ENCODE assay signal across 22 mouse cellular contexts in the genomic region with DNA sequence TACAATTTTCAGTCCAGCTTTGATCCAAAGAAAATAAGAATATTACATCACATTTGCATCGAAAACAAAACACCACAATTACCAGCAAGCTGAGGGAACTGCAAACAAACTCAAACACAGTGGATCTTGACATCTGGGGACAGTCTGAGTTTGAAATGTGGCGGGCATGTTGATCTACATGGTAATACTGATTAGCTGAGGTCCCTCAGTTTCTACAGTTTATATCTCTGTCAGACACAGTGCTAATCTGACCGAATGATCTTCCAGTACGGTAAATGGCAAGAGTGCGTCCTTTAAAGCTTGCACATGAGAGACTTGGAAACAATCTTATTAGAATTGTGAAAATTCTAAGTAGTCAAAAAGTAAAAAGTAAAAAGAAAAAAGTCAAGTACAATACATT.
DNase-seq lines count a peak whose midpoint lies in the region; ATAC-seq and TF ChIP-seq lines count a peak whose summit lies in the region.
"Had no signal": no experiment of that assay in that cellular context is flagged by ENCODE, and none has a peak within 500 bp of the region (broad histone marks: within the 10 kb centered on the region; RNA-seq: fewer than 3 reads in every experiment).

No protein-coding gene starts in this region.

- ATAC-seq in G1E (ENCODE audit: extremely low read depth, insufficient number of reproducible peaks, low FRiP score, poor library complexity, severe bottlenecking), result peak; percentile 74
- ATAC-seq in liver, embryonic 13.5 days (ENCODE audit: low read depth), result peak; percentile 82
- ATAC-seq in liver, postnatal 0 days, result no peak
- no peak for ATAC-seq in megakaryocyte, adult 5-6 weeks (ENCODE audit: poor library complexity, severe bottlenecking)
- no peak for ATAC-seq in hindbrain, postnatal 0 days
- ATAC-seq: forebrain, embryonic 14.5 days; hindbrain, embryonic 16.5 days had no signal

- TF ChIP-seq EP300 in liver, postnatal 0 days (IDR thresholded peaks at IDR 0.05; ENCODE audit: low read depth), result peak; percentile 70

- no peak for TF ChIP-seq CTCF in G1E (IDR thresholded peaks at IDR 0.05; ENCODE audit: low read depth, low read length)
- TF ChIP-seq CTCF in liver, postnatal 0 days (IDR thresholded peaks at IDR 0.05; ENCODE audit: low read depth), result no peak
- TF ChIP-seq CTCF in hindbrain, postnatal 0 days (IDR thresholded peaks at IDR 0.05; ENCODE audit: low read depth), result no peak

- H3K9ac ChIP-seq in liver, embryonic 13.5 days, result peak overlapping the region; percentile 31; the same call in 1 of the 2 replicates
- H3K9ac ChIP-seq in liver, postnatal 0 days (replicated peaks), result no peak overlapping the region
- no peak overlapping the region for H3K9ac ChIP-seq in hindbrain, postnatal 0 days (replicated peaks; ENCODE audit: low read length)
- H3K9ac ChIP-seq: embryonic facial prominence, embryonic 15.5 days; heart, embryonic 13.5 days; hindbrain, embryonic 12.5 days had no signal

- H3K4me2 ChIP-seq in liver, embryonic 13.5 days, result peak overlapping the region; percentile 36; the same call in 1 of the 2 replicates
- H3K4me2 ChIP-seq in liver, postnatal 0 days (ENCODE audit: low read depth, low read length), result no peak overlapping the region
- H3K4me2 ChIP-seq in hindbrain, postnatal 0 days (ENCODE audit: low read depth, low read length), result no peak overlapping the region
- H3K4me2 ChIP-seq: embryonic facial prominence, embryonic 15.5 days; heart, embryonic 13.5 days; hindbrain, embryonic 12.5 days had no signal

- DNase-seq in G1E (ENCODE audit: low spot score), result no peak
- peak; percentile 58 for DNase-seq in c-Kit-positive CD71-positive TER-119-positive erythroid progenitor cells, embryonic 14.5 days (ENCODE audit: low spot score)
- peak; percentile 29 for DNase-seq in liver, embryonic 13.5 days
- DNase-seq in liver, postnatal 0 days, result no peak
- no peak for DNase-seq in adrenal gland, postnatal 36 days
- DNase-seq in lung, postnatal 36 days, result no peak
- DNase-seq in hindbrain, postnatal 0 days (ENCODE audit: low spot score), result no peak
- DNase-seq: adrenal gland, adult 2 months; cerebellum, adult 2 months; cerebellum, postnatal 14 days; embryo, embryonic 11 days; gastrocnemius, adult 2 months; gastrocnemius, postnatal 25 days; heart, postnatal 4 days had no signal

- H3K27ac ChIP-seq in liver, embryonic 13.5 days, result peak overlapping the region; percentile 25
- H3K27ac ChIP-seq in liver, postnatal 0 days (ENCODE audit: low read depth), result no peak overlapping the region
- no peak overlapping the region for H3K27ac ChIP-seq in hindbrain, postnatal 0 days
- H3K27ac ChIP-seq: embryonic facial prominence, embryonic 15.5 days; forebrain, embryonic 10.5 days; gastrocnemius, adult 2 months; heart, embryonic 13.5 days; hindbrain, embryonic 12.5 days had no signal

- peaks cover 40% of the 10 kb centered on the region for H3K36me3 ChIP-seq in G1E (replicated peaks)
- H3K36me3 ChIP-seq in liver, embryonic 13.5 days, result peaks cover 44% of the 10 kb centered on the region
- H3K36me3 ChIP-seq in liver, postnatal 0 days (replicated peaks; ENCODE audit: insufficient read depth, low read length), result peaks cover 48% of the 10 kb centered on the region
- peaks cover 37% of the 10 kb centered on the region; the same call in 1 of the 2 replicates for H3K36me3 ChIP-seq in hindbrain, postnatal 0 days (ENCODE audit: insufficient read depth, low read length)

- no peak overlapping the region; the same call in 1 of the 2 replicates for H3K4me3 ChIP-seq in G1E (ENCODE audit: low read depth, low read length)
- no peak overlapping the region for H3K4me3 ChIP-seq in liver, embryonic 13.5 days (replicated peaks)
- H3K4me3 ChIP-seq in liver, postnatal 0 days (ENCODE audit: low read depth, low read length), result no peak overlapping the region
- no peak overlapping the region for H3K4me3 ChIP-seq in hindbrain, postnatal 0 days (ENCODE audit: low read length)
- H3K4me3 ChIP-seq: embryonic facial prominence, embryonic 15.5 days; erythroblast, embryonic 14.5 days; forebrain, embryonic 10.5 days; gastrocnemius, adult 2 months; heart, embryonic 13.5 days; hindbrain, embryonic 12.5 days had no signal

- H3K27me3 ChIP-seq in G1E (ENCODE audit: insufficient read depth, low read length), result no peaks in the 10 kb centered on the region
- H3K27me3 ChIP-seq in liver, embryonic 13.5 days, result no peaks in the 10 kb centered on the region
- no peaks in the 10 kb centered on the region for H3K27me3 ChIP-seq in liver, postnatal 0 days (ENCODE audit: insufficient read depth, low read length)
- H3K27me3 ChIP-seq in hindbrain, postnatal 0 days (ENCODE audit: insufficient read depth, low read length), result no peaks in the 10 kb centered on the region
- H3K27me3 ChIP-seq: embryonic facial prominence, embryonic 15.5 days; heart, embryonic 13.5 days; hindbrain, embryonic 12.5 days had no signal

- peaks cover 3% of the 10 kb centered on the region for H3K9me3 ChIP-seq in G1E (replicated peaks)
- no peaks in the 10 kb centered on the region for H3K9me3 ChIP-seq in liver, embryonic 13.5 days (replicated peaks)
- no peaks in the 10 kb centered on the region for H3K9me3 ChIP-seq in liver, postnatal 0 days (ENCODE audit: low read length)
- H3K9me3 ChIP-seq in hindbrain, postnatal 0 days (ENCODE audit: low read length), result no peaks in the 10 kb centered on the region
- H3K9me3 ChIP-seq: embryonic facial prominence, embryonic 15.5 days; forebrain, embryonic 10.5 days; heart, embryonic 13.5 days; hindbrain, embryonic 12.5 days had no signal

- H3K4me1 ChIP-seq in G1E (ENCODE audit: insufficient read depth, low read depth, low read length), result peaks cover 60% of the 10 kb centered on the region
- peaks cover 46% of the 10 kb centered on the region for H3K4me1 ChIP-seq in liver, embryonic 13.5 days (replicated peaks)
- peaks cover 7% of the 10 kb centered on the region for H3K4me1 ChIP-seq in liver, postnatal 0 days (ENCODE audit: insufficient read depth)
- H3K4me1 ChIP-seq in hindbrain, postnatal 0 days (ENCODE audit: insufficient read depth, low read length), result no peaks in the 10 kb centered on the region
- H3K4me1 ChIP-seq: embryonic facial prominence, embryonic 15.5 days; forebrain, embryonic 10.5 days; hindbrain, embryonic 12.5 days had no signal

- WGBS in liver, embryonic 13.5 days (ENCODE audit: insufficient replicate concordance), result 25% methylated on average over 5 of the region's 5 CpGs
- 62% methylated on average over 5 of the region's 5 CpGs for WGBS in liver, postnatal 0 days (ENCODE audit: insufficient replicate concordance)
- WGBS in hindbrain, postnatal 0 days, result 95% methylated on average over 5 of the region's 5 CpGs

Comparison
In these comparisons a context has a peak if more than half of its experiments do, and no peak if none do; other contexts are left out.
1. ATAC-seq: peak in G1E (single experiment) and liver, embryonic 13.5 days (single experiment); none in liver, postnatal 0 days (single experiment), megakaryocyte, adult 5-6 weeks (single experiment) and hindbrain, postnatal 0 days (single experiment).
2. DNase-seq: peak in c-Kit-positive CD71-positive TER-119-positive erythroid progenitor cells, embryonic 14.5 days (single experiment) and liver, embryonic 13.5 days (single experiment); none in G1E (single experiment), liver, postnatal 0 days (single experiment), adrenal gland, postnatal 36 days (0 of 2), lung, postnatal 36 days (single experiment) and hindbrain, postnatal 0 days (single experiment).